Comparison of ENCODE assay signal across 12 mouse cellular contexts in the genomic region with DNA sequence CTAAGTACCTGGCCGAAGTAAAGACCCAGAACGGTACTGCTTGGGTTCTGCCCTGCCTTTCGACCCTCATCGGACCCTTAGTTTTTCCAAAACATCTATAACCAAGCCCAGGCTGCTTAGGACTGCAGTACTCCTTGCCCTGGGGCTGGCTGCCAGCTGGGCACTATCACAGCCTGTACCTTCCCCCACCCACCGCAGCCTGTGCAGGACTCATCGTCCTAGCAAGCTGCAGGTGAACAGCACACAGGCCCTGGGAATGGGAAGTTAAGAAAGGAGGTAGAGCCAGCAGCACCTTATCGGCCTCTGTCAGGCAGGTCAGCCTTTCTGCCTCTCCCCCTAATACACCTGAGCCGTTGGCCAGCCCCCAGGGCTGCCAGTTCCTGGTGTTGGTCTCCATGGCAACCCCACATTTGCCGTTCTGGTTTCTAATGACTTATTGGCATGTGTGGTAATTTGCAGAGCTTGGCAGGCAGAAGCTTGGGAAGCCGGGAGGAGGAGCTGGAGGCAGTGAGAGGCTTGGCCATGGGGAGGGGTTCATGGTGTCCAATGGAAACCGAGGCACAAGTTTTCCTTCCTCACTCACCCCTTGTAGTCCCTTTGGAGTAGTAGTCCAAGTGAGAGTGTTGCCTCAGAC. TPM values are rescaled to one million over a fixed set of nuclear protein-coding genes. Genes with fewer than 3 reads are reported as not detected.
DNase-seq lines count a peak whose midpoint lies in the region; ATAC-seq and TF ChIP-seq lines count a peak whose summit lies in the region.
"Had no signal": no experiment of that assay in that cellular context is flagged by ENCODE, and none has a peak within 500 bp of the region (broad histone marks: within the 10 kb centered on the region; RNA-seq: fewer than 3 reads in every experiment).

No protein-coding gene starts in this region.

- no peaks in the 10 kb centered on the region for H3K9me3 ChIP-seq in forebrain, embryonic 15.5 days
- no peaks in the 10 kb centered on the region for H3K9me3 ChIP-seq in forebrain, embryonic 13.5 days (replicated peaks)
- H3K9me3 ChIP-seq in lung, postnatal 0 days (ENCODE audit: low read length): no peaks in the 10 kb centered on the region
- H3K9me3 ChIP-seq in embryonic facial prominence, embryonic 14.5 days (ENCODE audit: control insufficient read depth, low read length): no peaks in the 10 kb centered on the region
- H3K9me3 ChIP-seq in neural tube, embryonic 15.5 days (replicated peaks): no peaks in the 10 kb centered on the region
- H3K9me3 ChIP-seq in heart, embryonic 11.5 days (replicated peaks; ENCODE audit: control insufficient read depth, low read length): no peaks in the 10 kb centered on the region
- H3K9me3 ChIP-seq: liver, embryonic 12.5 days had no signal

- DNase-seq in lung, postnatal 0 days (ENCODE audit: low spot score): peak; percentile 8
- DNase-seq in lung, postnatal 14 days: no peak
- DNase-seq in embryonic facial prominence, embryonic 14.5 days (ENCODE audit: low spot score): peak; percentile 41
- no peak for DNase-seq in adrenal gland, adult 2 months
- DNase-seq: B cell, adult 2 months; gastrocnemius, postnatal 25 days; heart, postnatal 14 days had no signal

- H3K27ac ChIP-seq in forebrain, embryonic 15.5 days (replicated peaks): no peak overlapping the region
- H3K27ac ChIP-seq in forebrain, embryonic 13.5 days: no peak overlapping the region; the same call in 1 of the 2 replicates
- no peak overlapping the region for H3K27ac ChIP-seq in lung, postnatal 0 days (ENCODE audit: low read length)
- H3K27ac ChIP-seq in embryonic facial prominence, embryonic 14.5 days (replicated peaks; ENCODE audit: low read depth, low read length): no peak overlapping the region
- 0 out of 2 replicates have a peak overlapping the region, but pooled peaks have one; percentile 23 for H3K27ac ChIP-seq in neural tube, embryonic 15.5 days (replicated peaks)
- H3K27ac ChIP-seq in heart, embryonic 11.5 days (ENCODE audit: low read depth, low read length): no peak overlapping the region
- H3K27ac ChIP-seq: liver, embryonic 12.5 days had no signal

- no peaks in the 10 kb centered on the region for H3K36me3 ChIP-seq in forebrain, embryonic 15.5 days
- peaks cover 18% of the 10 kb centered on the region for H3K36me3 ChIP-seq in forebrain, embryonic 13.5 days (ENCODE audit: poor library complexity, severe bottlenecking)
- no peaks in the 10 kb centered on the region for H3K36me3 ChIP-seq in lung, postnatal 0 days (ENCODE audit: insufficient read depth, low read length)
- H3K36me3 ChIP-seq in embryonic facial prominence, embryonic 14.5 days (ENCODE audit: control insufficient read depth, insufficient read depth, low read length): no peaks in the 10 kb centered on the region
- H3K36me3 ChIP-seq in neural tube, embryonic 15.5 days: peaks cover 4% of the 10 kb centered on the region; the same call in 1 of the 2 replicates
- H3K36me3 ChIP-seq in heart, embryonic 11.5 days (ENCODE audit: control insufficient read depth, insufficient read depth, low read length): no peaks in the 10 kb centered on the region
- H3K36me3 ChIP-seq: liver, embryonic 12.5 days had no signal

- TF ChIP-seq CTCF in lung, postnatal 0 days (IDR thresholded peaks at IDR 0.05): no peak

- no peak overlapping the region for H3K9ac ChIP-seq in forebrain, embryonic 15.5 days (replicated peaks)
- no peak overlapping the region for H3K9ac ChIP-seq in forebrain, embryonic 13.5 days
- no peak overlapping the region for H3K9ac ChIP-seq in lung, postnatal 0 days (replicated peaks; ENCODE audit: low read depth)
- H3K9ac ChIP-seq in embryonic facial prominence, embryonic 14.5 days (ENCODE audit: low read depth, low read length): no peak overlapping the region
- no peak overlapping the region for H3K9ac ChIP-seq in neural tube, embryonic 15.5 days (replicated peaks)
- no peak overlapping the region for H3K9ac ChIP-seq in heart, embryonic 11.5 days (ENCODE audit: low read depth, low read length)
- H3K9ac ChIP-seq: liver, embryonic 12.5 days had no signal

- H3K4me1 ChIP-seq in forebrain, embryonic 15.5 days: peaks cover 26% of the 10 kb centered on the region
- H3K4me1 ChIP-seq in forebrain, embryonic 13.5 days: peaks cover 33% of the 10 kb centered on the region
- no peaks in the 10 kb centered on the region for H3K4me1 ChIP-seq in lung, postnatal 0 days (ENCODE audit: insufficient read depth, low read depth, low read length)
- H3K4me1 ChIP-seq in embryonic facial prominence, embryonic 14.5 days (ENCODE audit: control insufficient read depth, insufficient read depth, low read length): peaks cover 6% of the 10 kb centered on the region; the same call in 1 of the 2 replicates
- H3K4me1 ChIP-seq in neural tube, embryonic 15.5 days: peaks cover 39% of the 10 kb centered on the region
- peaks cover 20% of the 10 kb centered on the region for H3K4me1 ChIP-seq in heart, embryonic 11.5 days (ENCODE audit: control insufficient read depth, insufficient read depth, low read length)
- H3K4me1 ChIP-seq: liver, embryonic 12.5 days had no signal

- no peak overlapping the region for H3K4me2 ChIP-seq in forebrain, embryonic 15.5 days (replicated peaks)
- H3K4me2 ChIP-seq in forebrain, embryonic 13.5 days: no peak overlapping the region
- H3K4me2 ChIP-seq in lung, postnatal 0 days (replicated peaks; ENCODE audit: low read depth, low read length): no peak overlapping the region
- no peak overlapping the region for H3K4me2 ChIP-seq in embryonic facial prominence, embryonic 14.5 days (ENCODE audit: low read depth, low read length)
- H3K4me2 ChIP-seq in neural tube, embryonic 15.5 days: no peak overlapping the region
- no peak overlapping the region for H3K4me2 ChIP-seq in heart, embryonic 11.5 days
- H3K4me2 ChIP-seq: liver, embryonic 12.5 days had no signal

- no peak overlapping the region for H3K4me3 ChIP-seq in forebrain, embryonic 15.5 days
- H3K4me3 ChIP-seq in forebrain, embryonic 13.5 days: no peak overlapping the region
- no peak overlapping the region for H3K4me3 ChIP-seq in lung, postnatal 0 days (ENCODE audit: low read depth, low read length)
- no peak overlapping the region for H3K4me3 ChIP-seq in embryonic facial prominence, embryonic 14.5 days (ENCODE audit: low read depth, low read length)
- H3K4me3 ChIP-seq in neural tube, embryonic 15.5 days (replicated peaks): no peak overlapping the region
- no peak overlapping the region for H3K4me3 ChIP-seq in heart, embryonic 11.5 days (ENCODE audit: low read depth, low read length)
- H3K4me3 ChIP-seq: liver, embryonic 12.5 days had no signal

- 64% methylated on average over 11 of the region's 11 CpGs for WGBS in forebrain, embryonic 15.5 days
- 67% methylated on average over 11 of the region's 11 CpGs for WGBS in forebrain, embryonic 13.5 days
- 56% methylated on average over 11 of the region's 11 CpGs for WGBS in lung, postnatal 0 days
- WGBS in embryonic facial prominence, embryonic 14.5 days: 62% methylated on average over 11 of the region's 11 CpGs
- WGBS in neural tube, embryonic 15.5 days: 55% methylated on average over 11 of the region's 11 CpGs
- WGBS in heart, embryonic 11.5 days (ENCODE audit: insufficient replicate concordance): 67% methylated on average over 11 of the region's 11 CpGs

- H3K27me3 ChIP-seq in forebrain, embryonic 15.5 days: no peaks in the 10 kb centered on the region
- no peaks in the 10 kb centered on the region for H3K27me3 ChIP-seq in forebrain, embryonic 13.5 days
- no peaks in the 10 kb centered on the region for H3K27me3 ChIP-seq in lung, postnatal 0 days (replicated peaks; ENCODE audit: insufficient read depth, low read length)
- H3K27me3 ChIP-seq in embryonic facial prominence, embryonic 14.5 days (replicated peaks; ENCODE audit: control insufficient read depth, insufficient read depth, low read length): no peaks in the 10 kb centered on the region
- no peaks in the 10 kb centered on the region for H3K27me3 ChIP-seq in neural tube, embryonic 15.5 days (replicated peaks)
- H3K27me3 ChIP-seq in heart, embryonic 11.5 days (ENCODE audit: control insufficient read depth, insufficient read depth, low read length): peaks cover 5% of the 10 kb centered on the region; the same call in 1 of the 2 replicates

- ATAC-seq in forebrain, embryonic 15.5 days (replicated peaks): 0 out of 2 replicates have a peak, but pooled peaks have one; percentile 42
- no peak for ATAC-seq in forebrain, embryonic 13.5 days
- ATAC-seq in lung, postnatal 0 days: no peak
- peak; percentile 48; the same call in 1 of the 2 replicates for ATAC-seq in embryonic facial prominence, embryonic 14.5 days (ENCODE audit: low read depth)
- ATAC-seq in neural tube, embryonic 15.5 days (ENCODE audit: low FRiP score): peak; percentile 27; the same call in 1 of the 2 replicates
- no peak for ATAC-seq in heart, embryonic 11.5 days (replicated peaks; ENCODE audit: insufficient number of reproducible peaks, low FRiP score, low TSS enrichment)
- ATAC-seq: liver, embryonic 12.5 days had no signal

- no peak for TF ChIP-seq EP300 in lung, postnatal 0 days (IDR thresholded peaks at IDR 0.05)

RNA-seq across cellular contexts. Expression of a gene that starts 10.2 kb away (rescaled TPM):
- polyA plus RNA-seq in forebrain, embryonic 15.5 days (2015; fragmentation: Nextera tagmentation; extraction: Ambion mirVana): 47.8 and 50.3 TPM in 2 replicates
- polyA plus RNA-seq in forebrain, embryonic 13.5 days (2015; fragmentation: Nextera tagmentation; extraction: Ambion mirVana): 22.2 and 25.6 TPM in 2 replicates
- 0.63 and 0.67 TPM in 2 replicates for polyA plus RNA-seq in lung, postnatal 0 days (2015; fragmentation: Nextera tagmentation; extraction: Ambion mirVana)
- polyA plus RNA-seq in embryonic facial prominence, embryonic 14.5 days (2014; fragmentation: Nextera tagmentation; extraction: Ambion mirVana): 7.0 and 10.2 TPM in 2 replicates
- 40.5 and 45.9 TPM in 2 replicates for polyA plus RNA-seq in neural tube, embryonic 15.5 days (2015; fragmentation: Nextera tagmentation; extraction: Ambion mirVana)
- 5.7 and 6.2 TPM in 2 replicates for polyA plus RNA-seq in heart, embryonic 11.5 days (2014; fragmentation: Nextera tagmentation; extraction: Ambion mirVana)
- 10 to 100 TPM in 1 of 2 experiments, 1 to 10 TPM in 1; 5.3 to 25.9 TPM for total RNA-seq in adrenal gland, adult 2 months (2021)
- polyA plus RNA-seq in adrenal gland, adult 2 months (2012; rRNA removed): 15.4 and 18.2 TPM in 2 replicates

Comparison
In these comparisons a context has a peak if more than half of its experiments do, and no peak if none do; other contexts are left out.
1. ATAC-seq: peak in forebrain, embryonic 15.5 days (single experiment), embryonic facial prominence, embryonic 14.5 days (single experiment) and neural tube, embryonic 15.5 days (single experiment); none in forebrain, embryonic 13.5 days (single experiment), lung, postnatal 0 days (single experiment) and heart, embryonic 11.5 days (single experiment).
2. DNase-seq: peak in lung, postnatal 0 days (single experiment) and embryonic facial prominence, embryonic 14.5 days (single experiment); none in lung, postnatal 14 days (single experiment) and adrenal gland, adult 2 months (single experiment).